Mouse (Mus musculus): ENCODE measurements around the gene Tle3. TPM values are rescaled to one million over a fixed set of nuclear protein-coding genes. Genes with fewer than 3 reads are reported as not detected.

Gene Tle3
- polyA plus RNA-seq, 1 experiment: 47.2 TPM

DNA sequence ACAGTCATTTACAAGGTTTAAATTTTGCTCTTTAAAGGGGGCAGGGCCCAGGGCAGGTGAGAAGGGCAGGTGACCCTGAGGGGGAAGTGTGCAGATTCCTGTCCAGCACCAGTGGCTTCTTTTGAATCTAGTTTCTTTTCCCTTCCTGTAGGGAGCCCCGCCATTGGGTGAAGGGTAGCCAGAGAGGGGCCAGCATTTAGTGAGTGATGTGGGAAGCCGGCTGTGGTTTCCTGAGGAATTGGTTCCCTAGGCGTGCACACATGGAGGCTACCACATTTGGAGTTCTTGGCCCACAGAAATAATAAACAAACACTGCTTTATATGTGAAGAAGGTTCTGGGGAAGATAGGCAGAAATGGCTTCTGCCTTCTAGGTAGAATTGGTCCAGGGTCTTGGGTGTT is 4.5 kb downstream of the Tle3 start:
- 66% methylated on average over 3 of the region's 3 CpGs for WGBS
- H3K27ac ChIP-seq (ENCODE audit: insufficient read depth, low read depth, low read length): no peak overlapping the region
- no peak overlapping the region for H3K4me3 ChIP-seq (ENCODE audit: insufficient read depth, low read depth, low read length)
- H3K27me3 ChIP-seq (replicated peaks; ENCODE audit: control insufficient read depth, insufficient read depth, low read length): no peaks in the 10 kb centered on the region
- peaks cover 27% of the 10 kb centered on the region for H3K4me1 ChIP-seq (ENCODE audit: control insufficient read depth, insufficient read depth, low read length)
- TF ChIP-seq CTCF (conservative IDR thresholded peaks at IDR 0.05; ENCODE audit: insufficient read depth, insufficient read length, low read depth, low read length): no peak
- H3K36me3 ChIP-seq (ENCODE audit: control insufficient read depth, insufficient read depth, low read length): no peaks in the 10 kb centered on the region
- no peak for DNase-seq

DNA sequence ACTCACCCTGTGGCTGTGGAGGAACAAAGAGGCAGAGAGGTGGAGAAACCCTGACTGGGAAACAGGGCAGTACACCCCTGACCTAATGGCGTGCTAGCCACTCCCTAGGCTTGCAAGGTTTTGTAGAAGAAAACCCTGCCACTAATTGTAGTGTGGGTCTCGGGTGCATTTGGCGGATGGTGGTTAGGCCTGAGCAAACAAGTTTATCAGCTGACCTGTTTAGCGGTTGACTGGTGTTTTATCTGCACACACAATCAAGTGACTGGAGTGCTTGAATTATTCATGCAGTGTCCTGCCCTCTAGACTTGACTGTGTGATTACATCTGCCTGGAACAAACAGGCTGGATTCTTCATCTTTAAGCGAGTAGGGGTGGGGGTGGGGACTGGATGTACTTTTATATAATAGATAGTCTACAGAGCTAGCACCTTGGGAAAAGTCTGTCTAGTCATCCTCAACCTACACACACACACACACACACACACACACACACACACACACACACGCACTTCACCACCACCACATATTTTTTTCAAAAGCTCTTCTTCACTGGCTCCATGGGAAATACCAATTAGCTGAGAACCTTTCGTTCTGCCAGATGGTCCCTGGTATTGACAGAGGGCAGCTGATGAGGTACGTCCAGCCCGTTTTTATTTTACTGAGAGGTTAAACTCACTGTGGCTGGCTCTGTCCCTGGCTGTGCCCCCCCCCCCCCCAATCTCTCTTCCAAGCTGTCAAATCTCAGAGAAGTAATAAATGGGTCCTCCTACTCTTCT is 5.7 kb downstream of the Tle3 start:
- 34% methylated on average over 9 of the region's 9 CpGs for WGBS
- no peak overlapping the region for H3K4me3 ChIP-seq (ENCODE audit: insufficient read depth, low read depth, low read length)
- peak overlapping the region; percentile 33; the same call in 1 of the 2 replicates for H3K27ac ChIP-seq (ENCODE audit: insufficient read depth, low read depth, low read length)

DNA sequence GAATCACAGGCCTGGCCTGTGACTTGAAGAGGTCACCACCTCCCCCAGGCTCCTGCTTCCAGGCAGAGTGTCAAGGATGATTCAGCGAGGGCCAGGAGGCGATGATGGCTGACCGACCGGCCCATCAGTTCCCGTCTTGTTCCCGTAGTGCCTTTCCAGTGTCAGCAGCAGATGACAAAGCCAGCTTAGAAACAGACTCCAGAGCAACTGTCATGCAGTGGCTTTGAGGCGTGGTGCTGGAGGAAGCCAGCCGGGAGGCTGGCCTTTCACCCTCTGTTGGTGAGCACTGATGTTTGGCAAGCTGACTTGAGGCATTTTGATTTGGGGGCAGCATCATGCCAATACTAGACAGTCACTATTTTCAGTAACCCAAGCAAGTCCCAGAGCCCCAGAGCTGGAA is 6.3 kb downstream of the Tle3 start:
- TF ChIP-seq POLR2A (IDR thresholded peaks at IDR 0.05; ENCODE audit: low read depth, low read length) (no peak), CTCF (conservative IDR thresholded peaks at IDR 0.05; ENCODE audit: insufficient read depth, insufficient read length, low read depth, low read length) (no peak)
- Histone ChIP-seq H3K36me3 (ENCODE audit: control insufficient read depth, insufficient read depth, low read length) (no peaks in the 10 kb centered on the region), H3K27me3 (replicated peaks; ENCODE audit: control insufficient read depth, insufficient read depth, low read length) (no peaks in the 10 kb centered on the region), H3K4me1 (ENCODE audit: control insufficient read depth, insufficient read depth, low read length) (peaks cover 29% of the 10 kb centered on the region), H3K4me3 (ENCODE audit: insufficient read depth, low read depth, low read length) (no peak overlapping the region), H3K27ac (ENCODE audit: insufficient read depth, low read depth, low read length) (peak overlapping the region; percentile 50)
- DNase-seq: no peak
- WGBS: 43% methylated on average over 8 of the region's 8 CpGs

More for the DNA sequence above, 5.7 kb downstream of the Tle3 start:
- peaks cover 29% of the 10 kb centered on the region for H3K4me1 ChIP-seq (ENCODE audit: control insufficient read depth, insufficient read depth, low read length)
- no peaks in the 10 kb centered on the region for H3K36me3 ChIP-seq (ENCODE audit: control insufficient read depth, insufficient read depth, low read length)
- no peaks in the 10 kb centered on the region for H3K27me3 ChIP-seq (replicated peaks; ENCODE audit: control insufficient read depth, insufficient read depth, low read length)
- DNase-seq: peak; percentile 79
- TF ChIP-seq POLR2A (IDR thresholded peaks at IDR 0.05; ENCODE audit: low read depth, low read length): no peak
- TF ChIP-seq CTCF (conservative IDR thresholded peaks at IDR 0.05; ENCODE audit: insufficient read depth, insufficient read length, low read depth, low read length): no peak

DNA sequence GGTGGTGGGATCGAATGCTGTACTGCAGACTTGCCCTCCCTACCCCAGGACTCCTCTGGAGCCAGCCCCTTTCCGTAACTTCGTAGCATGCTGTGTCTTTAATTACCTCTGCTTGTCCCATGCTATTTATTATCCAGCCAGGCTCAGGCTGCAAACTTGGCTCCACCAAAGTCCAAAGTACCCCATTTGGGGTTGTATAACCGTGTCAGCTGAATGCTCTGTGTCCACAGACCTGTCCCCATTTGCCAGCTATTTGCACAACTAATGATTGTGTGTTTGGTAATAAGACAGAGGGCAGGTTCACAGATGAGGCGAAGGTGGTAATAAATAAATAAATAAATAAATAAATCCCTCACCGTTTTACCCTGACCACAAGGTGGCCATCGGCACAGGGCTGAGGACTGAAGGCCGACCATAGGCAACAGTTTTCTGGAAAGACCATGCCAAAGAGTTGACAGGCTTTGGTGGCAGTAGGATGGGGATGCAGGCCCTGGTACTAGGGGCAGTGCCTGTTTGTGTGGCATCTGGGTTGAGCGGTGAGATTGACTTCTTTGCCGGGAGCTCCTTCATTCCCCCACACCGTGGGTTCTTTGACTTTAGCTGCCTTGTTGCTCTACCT is 7.0 kb downstream of the Tle3 start:
- Histone ChIP-seq H3K27me3 (replicated peaks; ENCODE audit: control insufficient read depth, insufficient read depth, low read length) (no peaks in the 10 kb centered on the region), H3K27ac (ENCODE audit: insufficient read depth, low read depth, low read length) (peak overlapping the region; percentile 50), H3K4me3 (ENCODE audit: insufficient read depth, low read depth, low read length) (no peak overlapping the region), H3K4me1 (ENCODE audit: control insufficient read depth, insufficient read depth, low read length) (peaks cover 29% of the 10 kb centered on the region), H3K36me3 (ENCODE audit: control insufficient read depth, insufficient read depth, low read length) (no peaks in the 10 kb centered on the region)
- WGBS: 65% methylated on average over 11 of the region's 11 CpGs
- peak; percentile 92 for DNase-seq
- TF ChIP-seq POLR2A (IDR thresholded peaks at IDR 0.05; ENCODE audit: low read depth, low read length) (no peak), CTCF (conservative IDR thresholded peaks at IDR 0.05; ENCODE audit: insufficient read depth, insufficient read length, low read depth, low read length) (peak; percentile 34; the same call in 1 of the 2 replicates)

DNA sequence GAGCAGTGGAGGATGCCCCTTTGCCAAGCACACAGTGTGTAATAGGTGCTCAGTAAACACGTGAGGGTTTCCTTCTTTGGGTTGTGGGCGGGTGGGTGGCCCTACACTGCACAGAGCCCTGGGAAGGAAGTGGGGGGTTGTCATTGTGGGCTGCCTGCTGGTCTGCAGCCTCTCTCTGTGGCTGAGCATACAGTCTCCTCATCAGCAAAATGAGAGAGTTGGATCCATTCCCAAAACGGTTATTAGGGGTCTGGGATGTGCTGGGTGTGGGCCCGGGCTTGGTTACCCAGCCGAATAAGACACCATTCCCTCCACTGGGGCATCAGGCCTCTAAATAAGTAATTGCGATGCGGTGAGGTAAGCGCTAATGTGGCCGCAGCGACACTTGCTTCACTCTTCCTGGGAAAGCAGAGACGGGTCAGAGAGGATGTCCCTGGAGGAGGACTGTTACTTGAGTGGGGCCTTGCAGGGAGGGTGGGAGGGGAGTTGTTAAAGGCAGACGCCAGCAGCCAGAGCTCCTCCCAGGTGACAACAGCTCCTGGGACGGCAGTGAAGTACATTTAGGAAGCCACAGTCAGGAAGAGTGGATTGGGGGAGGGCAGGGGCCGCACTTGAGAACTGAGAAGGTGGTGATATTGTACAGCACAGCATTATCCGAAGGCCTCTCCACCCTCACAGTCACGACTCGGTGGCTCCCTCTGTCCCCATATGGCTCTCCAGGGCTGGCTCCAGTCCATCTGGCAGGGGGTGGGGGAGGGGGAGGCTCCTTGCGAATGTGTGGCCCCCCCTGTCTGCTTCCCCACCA is 8.3 kb downstream of the Tle3 start:
- 53% methylated on average over 18 of the region's 18 CpGs for WGBS
- DNase-seq: no peak
- Histone ChIP-seq H3K27ac (ENCODE audit: insufficient read depth, low read depth, low read length) (no peak overlapping the region), H3K4me3 (ENCODE audit: insufficient read depth, low read depth, low read length) (no peak overlapping the region), H3K4me1 (ENCODE audit: control insufficient read depth, insufficient read depth, low read length) (peaks cover 29% of the 10 kb centered on the region), H3K36me3 (ENCODE audit: control insufficient read depth, insufficient read depth, low read length) (no peaks in the 10 kb centered on the region), H3K27me3 (replicated peaks; ENCODE audit: control insufficient read depth, insufficient read depth, low read length) (no peaks in the 10 kb centered on the region)
- no peak for TF ChIP-seq CTCF (conservative IDR thresholded peaks at IDR 0.05; ENCODE audit: insufficient read depth, insufficient read length, low read depth, low read length)
- no peak for TF ChIP-seq POLR2A (IDR thresholded peaks at IDR 0.05; ENCODE audit: low read depth, low read length)

DNA sequence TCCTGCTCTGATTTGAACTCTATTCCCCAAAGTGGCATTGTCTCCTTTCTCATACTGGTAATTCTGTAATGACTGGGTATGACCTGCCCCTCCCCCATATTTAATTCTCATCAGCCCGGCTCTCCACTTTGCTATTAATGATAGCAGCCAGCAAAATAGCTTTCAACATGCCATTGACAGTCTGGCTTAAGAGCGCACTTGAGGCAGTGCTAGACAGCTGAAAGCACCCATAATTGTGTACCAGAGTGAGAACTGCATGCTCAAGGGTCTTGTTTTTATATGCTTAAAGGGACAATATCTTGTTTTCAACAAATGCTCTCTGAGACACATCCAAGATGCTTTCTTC is 8.9 kb downstream of the Tle3 start:
- no peak for DNase-seq
- no peak for TF ChIP-seq CTCF (conservative IDR thresholded peaks at IDR 0.05; ENCODE audit: insufficient read depth, insufficient read length, low read depth, low read length)
- TF ChIP-seq POLR2A (IDR thresholded peaks at IDR 0.05; ENCODE audit: low read depth, low read length): no peak
- 73% methylated on average over 2 of the region's 2 CpGs for WGBS
- H3K4me3 ChIP-seq (ENCODE audit: insufficient read depth, low read depth, low read length): no peak overlapping the region
- H3K4me1 ChIP-seq (ENCODE audit: control insufficient read depth, insufficient read depth, low read length): peaks cover 29% of the 10 kb centered on the region
- no peaks in the 10 kb centered on the region for H3K27me3 ChIP-seq (replicated peaks; ENCODE audit: control insufficient read depth, insufficient read depth, low read length)
- H3K27ac ChIP-seq (ENCODE audit: insufficient read depth, low read depth, low read length): no peak overlapping the region
- H3K36me3 ChIP-seq (ENCODE audit: control insufficient read depth, insufficient read depth, low read length): no peaks in the 10 kb centered on the region

DNA sequence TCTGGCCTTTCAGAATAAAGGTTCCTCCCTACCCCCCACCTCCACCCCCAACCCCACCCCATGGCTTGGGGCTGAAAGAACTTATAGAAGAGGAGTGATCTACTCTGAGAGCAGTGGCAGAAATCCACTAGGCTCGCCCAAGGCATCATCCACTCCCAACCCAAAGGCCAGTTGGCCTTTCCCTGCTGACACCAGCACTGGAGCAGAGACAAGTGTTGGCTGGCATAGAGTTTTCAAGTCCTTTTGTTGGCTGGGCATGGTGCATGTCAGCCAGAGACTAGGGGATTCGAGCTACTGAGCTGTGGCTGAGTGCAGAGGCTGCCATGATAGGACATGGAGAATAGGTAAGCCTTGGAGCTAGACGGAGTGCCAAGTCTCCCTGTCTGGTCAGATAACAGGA is 9.3 kb downstream of the Tle3 start:
- DNase-seq: no peak
- 73% methylated on average over 3 of the region's 3 CpGs for WGBS
- Histone ChIP-seq H3K27me3 (replicated peaks; ENCODE audit: control insufficient read depth, insufficient read depth, low read length) (no peaks in the 10 kb centered on the region), H3K4me3 (ENCODE audit: insufficient read depth, low read depth, low read length) (no peak overlapping the region), H3K27ac (ENCODE audit: insufficient read depth, low read depth, low read length) (no peak overlapping the region), H3K36me3 (ENCODE audit: control insufficient read depth, insufficient read depth, low read length) (no peaks in the 10 kb centered on the region), H3K4me1 (ENCODE audit: control insufficient read depth, insufficient read depth, low read length) (peaks cover 29% of the 10 kb centered on the region)
- no peak for TF ChIP-seq CTCF (conservative IDR thresholded peaks at IDR 0.05; ENCODE audit: insufficient read depth, insufficient read length, low read depth, low read length)
- no peak for TF ChIP-seq POLR2A (IDR thresholded peaks at IDR 0.05; ENCODE audit: low read depth, low read length)
